Mouse (Mus musculus): ENCODE results near the gene Tekt4. TPM values are rescaled to one million over a fixed set of nuclear protein-coding genes. Genes with fewer than 3 reads are reported as not detected.

The Tekt4 gene
- polyA plus RNA-seq, 1 experiment, result 1.1 TPM

DNA sequence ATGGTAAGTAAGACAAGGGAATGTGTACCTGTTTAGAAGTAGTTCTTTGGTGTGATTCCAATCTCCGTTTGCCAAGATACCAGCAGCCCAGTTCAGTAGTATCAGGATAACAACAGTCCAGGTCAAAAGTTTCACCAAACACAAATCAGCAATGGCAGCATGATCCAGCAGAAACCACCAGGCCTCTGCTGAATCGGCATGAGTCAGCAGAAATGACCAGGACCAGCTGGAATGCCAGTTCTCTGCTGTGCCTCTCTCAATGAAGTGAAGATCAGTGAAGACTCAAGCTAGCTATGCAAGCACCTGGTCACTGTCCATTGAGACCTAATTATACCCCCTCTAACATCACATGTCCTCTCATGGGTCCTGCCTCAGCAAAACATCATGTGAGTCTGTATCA, 59.6 kb downstream of the Tekt4 start:
- H3K27me3 ChIP-seq (ENCODE audit: control insufficient read depth, insufficient read depth, low read length), result no peaks in the 10 kb centered on the region
- 95% methylated on average over 2 of the region's 2 CpGs for WGBS

GRCm38 (mm10) chr17:25516315-25516714, 61.9 kb downstream of the Tekt4 start:
- WGBS, result 41% methylated on average over 5 of the region's 5 CpGs
- no peak for TF ChIP-seq POLR2A (IDR thresholded peaks at IDR 0.05; ENCODE audit: borderline replicate concordance, insufficient read depth, low read length)
- TF ChIP-seq CTCF (IDR thresholded peaks at IDR 0.05; ENCODE audit: borderline replicate concordance, insufficient read depth, low read depth, low read length), result no peak

More for the DNA sequence above, 59.6 kb downstream of the Tekt4 start:
- Histone ChIP-seq H3K27ac (ENCODE audit: insufficient read depth, low read length) (no peak overlapping the region), H3K4me1 (ENCODE audit: control insufficient read depth, insufficient read depth, low read length) (no peaks in the 10 kb centered on the region), H3K4me3 (replicated peaks; ENCODE audit: insufficient read depth, low read depth, low read length) (no peak overlapping the region)
- no peak for TF ChIP-seq POLR2A (IDR thresholded peaks at IDR 0.05; ENCODE audit: borderline replicate concordance, insufficient read depth, low read length)
- no peak for TF ChIP-seq CTCF (IDR thresholded peaks at IDR 0.05; ENCODE audit: borderline replicate concordance, insufficient read depth, low read depth, low read length)
- DNase-seq, result no peak

GRCm38 (mm10) chr17:25518144-25518543, 63.7 kb downstream of the Tekt4 start:
- Histone ChIP-seq H3K27me3 (ENCODE audit: control insufficient read depth, insufficient read depth, low read length) (no peaks in the 10 kb centered on the region), H3K4me1 (ENCODE audit: control insufficient read depth, insufficient read depth, low read length) (no peaks in the 10 kb centered on the region), H3K4me3 (replicated peaks; ENCODE audit: insufficient read depth, low read depth, low read length) (no peak overlapping the region), H3K27ac (ENCODE audit: insufficient read depth, low read length) (peak overlapping the region; percentile 58; the same call in 1 of the 2 replicates)
- TF ChIP-seq CTCF (IDR thresholded peaks at IDR 0.05; ENCODE audit: borderline replicate concordance, insufficient read depth, low read depth, low read length) (no peak), POLR2A (IDR thresholded peaks at IDR 0.05; ENCODE audit: borderline replicate concordance, insufficient read depth, low read length) (no peak)
- 8% methylated on average over 17 of the region's 17 CpGs for WGBS
- peak; percentile 15 to 45 for DNase-seq

More at GRCm38 (mm10) chr17:25516315-25516714, 61.9 kb downstream of the Tekt4 start:
- Histone ChIP-seq H3K27me3 (ENCODE audit: control insufficient read depth, insufficient read depth, low read length) (no peaks in the 10 kb centered on the region), H3K4me1 (ENCODE audit: control insufficient read depth, insufficient read depth, low read length) (no peaks in the 10 kb centered on the region), H3K4me3 (replicated peaks; ENCODE audit: insufficient read depth, low read depth, low read length) (no peak overlapping the region), H3K27ac (ENCODE audit: insufficient read depth, low read length) (no peak overlapping the region)
- no peak for DNase-seq

DNA sequence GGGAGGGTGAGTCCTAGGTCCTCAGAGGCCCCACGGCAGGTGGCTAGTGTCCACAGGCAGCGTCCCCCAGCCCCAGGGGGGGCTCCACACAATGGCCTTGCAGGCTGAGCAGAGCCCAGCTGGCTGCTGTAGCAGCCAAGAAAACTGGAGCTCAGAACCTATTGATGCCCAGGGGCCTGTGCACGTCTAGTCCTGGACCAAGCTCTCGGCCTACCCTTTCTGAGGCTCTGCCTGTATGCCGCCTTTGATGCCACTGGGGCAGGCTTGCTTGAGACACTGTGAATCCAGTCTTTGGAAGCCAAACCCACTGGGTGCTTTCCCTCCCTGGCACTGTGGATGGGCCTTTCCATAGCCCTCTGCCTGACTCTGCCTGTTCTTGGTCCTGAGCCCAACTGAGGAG, 65.1 kb downstream of the Tekt4 start:
- peak in 1 of 2 experiments; percentile 33 for DNase-seq
- no peaks in the 10 kb centered on the region for H3K27me3 ChIP-seq (ENCODE audit: control insufficient read depth, insufficient read depth, low read length)
- WGBS, result 42% methylated on average over 5 of the region's 5 CpGs
- no peaks in the 10 kb centered on the region for H3K4me1 ChIP-seq (ENCODE audit: control insufficient read depth, insufficient read depth, low read length)
- H3K27ac ChIP-seq (ENCODE audit: insufficient read depth, low read length), result peak overlapping the region; percentile 61; the same call in 1 of the 2 replicates
- TF ChIP-seq CTCF (IDR thresholded peaks at IDR 0.05; ENCODE audit: borderline replicate concordance, insufficient read depth, low read depth, low read length) (no peak), POLR2A (IDR thresholded peaks at IDR 0.05; ENCODE audit: borderline replicate concordance, insufficient read depth, low read length) (no peak)
- H3K4me3 ChIP-seq (replicated peaks; ENCODE audit: insufficient read depth, low read depth, low read length), result no peak overlapping the region

DNA sequence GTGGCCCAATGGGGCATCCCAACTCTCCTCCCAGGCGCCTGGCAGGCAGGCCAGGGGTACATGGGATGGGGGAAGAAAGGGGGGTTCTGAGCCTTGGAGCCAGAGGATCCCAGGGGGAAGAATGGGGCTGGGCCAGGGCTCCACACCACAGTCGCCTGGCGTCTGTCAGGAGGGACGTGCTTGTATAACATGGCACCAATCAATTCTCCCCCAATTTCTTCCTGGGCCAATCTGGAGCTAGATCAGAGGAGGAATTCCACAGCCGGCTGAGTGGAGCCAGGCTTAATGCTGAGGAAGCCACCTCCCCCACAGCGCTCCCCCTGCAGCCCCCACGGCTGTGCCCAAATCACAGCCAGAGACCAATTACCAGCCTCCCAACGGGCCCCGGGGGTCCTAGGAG, 66.1 kb downstream of the Tekt4 start:
- Histone ChIP-seq H3K27me3 (ENCODE audit: control insufficient read depth, insufficient read depth, low read length) (no peaks in the 10 kb centered on the region), H3K4me1 (ENCODE audit: control insufficient read depth, insufficient read depth, low read length) (no peaks in the 10 kb centered on the region), H3K4me3 (replicated peaks; ENCODE audit: insufficient read depth, low read depth, low read length) (no peak overlapping the region), H3K27ac (ENCODE audit: insufficient read depth, low read length) (no peak overlapping the region)
- WGBS, result 29% methylated on average over 9 of the region's 9 CpGs
- TF ChIP-seq CTCF (IDR thresholded peaks at IDR 0.05; ENCODE audit: borderline replicate concordance, insufficient read depth, low read depth, low read length) (no peak), POLR2A (IDR thresholded peaks at IDR 0.05; ENCODE audit: borderline replicate concordance, insufficient read depth, low read length) (no peak)
- no peak for DNase-seq

DNA sequence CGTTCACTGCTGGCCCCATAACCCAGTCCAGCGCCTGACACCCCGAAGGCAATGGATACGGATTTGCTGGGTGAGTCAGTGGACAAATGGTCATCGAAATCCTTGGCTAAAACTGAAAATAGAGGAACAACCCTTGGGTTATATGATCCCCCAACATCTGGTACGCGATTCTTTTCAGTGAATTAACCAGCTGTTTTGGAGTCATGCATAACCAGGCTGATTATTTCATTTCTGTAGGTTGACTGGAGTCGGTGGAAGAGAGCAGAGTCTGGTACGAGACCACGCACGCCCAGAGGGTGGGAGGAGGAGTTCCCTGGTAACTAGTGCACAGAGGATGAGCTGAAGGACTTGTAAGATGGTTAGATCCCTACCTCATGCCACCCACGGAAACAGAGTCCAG, 67.7 kb downstream of the Tekt4 start:
- no peak for DNase-seq
- H3K4me1 ChIP-seq (ENCODE audit: control insufficient read depth, insufficient read depth, low read length), result no peaks in the 10 kb centered on the region
- no peak overlapping the region for H3K4me3 ChIP-seq (replicated peaks; ENCODE audit: insufficient read depth, low read depth, low read length)
- no peak overlapping the region for H3K27ac ChIP-seq (ENCODE audit: insufficient read depth, low read length)
- 88% methylated on average over 12 of the region's 12 CpGs for WGBS
- no peaks in the 10 kb centered on the region for H3K27me3 ChIP-seq (ENCODE audit: control insufficient read depth, insufficient read depth, low read length)
- TF ChIP-seq POLR2A (IDR thresholded peaks at IDR 0.05; ENCODE audit: borderline replicate concordance, insufficient read depth, low read length) (no peak), CTCF (IDR thresholded peaks at IDR 0.05; ENCODE audit: borderline replicate concordance, insufficient read depth, low read depth, low read length) (no peak)

Other genes starting within 250 kb of the Tekt4 start
- gene Gnptg, start 214.5 kb upstream of the Tekt4 start, polyA plus RNA-seq (2012; rRNA removed), result 131 and 146 TPM in 2 replicates
- gene Tsr3, start 214.4 kb upstream of the Tekt4 start, polyA plus RNA-seq (2012; rRNA removed), result 40.4 and 42.4 TPM in 2 replicates
- 24.4 and 26.5 TPM in 2 replicates for gene Baiap3, start 198.3 kb upstream of the Tekt4 start, polyA plus RNA-seq (2012; rRNA removed)
- 253 and 255 TPM in 2 replicates for gene Ube2i, start 180.0 kb upstream of the Tekt4 start, polyA plus RNA-seq (2012; rRNA removed)
- gene Prss34, start 156.2 kb upstream of the Tekt4 start, polyA plus RNA-seq (2012; rRNA removed), result not detected in 2 replicates
- gene Prss28, start 146.0 kb upstream of the Tekt4 start, polyA plus RNA-seq (2012; rRNA removed), result not detected in 2 replicates
- gene Prss29, start 136.0 kb upstream of the Tekt4 start, polyA plus RNA-seq (2012; rRNA removed), result not detected in 2 replicates
- not detected in 2 replicates for gene Tpsab1, start 109.1 kb upstream of the Tekt4 start, polyA plus RNA-seq (2012; rRNA removed)
- gene Tpsb2, start 88.3 kb upstream of the Tekt4 start, polyA plus RNA-seq (2012; rRNA removed), result 0.16 TPM in 1 of 2 replicates, not detected in the other
- gene Tpsg1, start 85.3 kb upstream of the Tekt4 start, polyA plus RNA-seq (2012; rRNA removed), result not detected in 2 replicates
- gene Cacna1h, start 20.8 kb upstream of the Tekt4 start, polyA plus RNA-seq (2012; rRNA removed), result 10.8 and 12.4 TPM in 2 replicates
- gene Sstr5, start 42.7 kb downstream of the Tekt4 start, polyA plus RNA-seq (2012; rRNA removed), result 0.11 and 0.16 TPM in 2 replicates
- 35.9 and 38.0 TPM in 2 replicates for gene Sox8, start 116.1 kb downstream of the Tekt4 start, polyA plus RNA-seq (2012; rRNA removed)
- gene Lmf1, start 124.5 kb downstream of the Tekt4 start, polyA plus RNA-seq (2012; rRNA removed), result 18.6 and 19.1 TPM in 2 replicates

Data from cerebellum, adult 2 months (tissue).